Mouse (Mus musculus) spleen, embryonic (tissue): ENCODE results near the gene Olfr555.
"Not testable (repeated sequence)": the region's sequence is repeated elsewhere in the genome, so short reads cannot be mapped to it uniquely, and the experiment has no call there.

ENCODE experiments used
- CTCF ChIA-PET: fragments of 350-600 bp; sonication (Branson Sonifier 250); formaldehyde crosslinking; loops from one replicate; lab custom pipeline; 2022; lab: Charles Lee

Gene Olfr555

DNA sequence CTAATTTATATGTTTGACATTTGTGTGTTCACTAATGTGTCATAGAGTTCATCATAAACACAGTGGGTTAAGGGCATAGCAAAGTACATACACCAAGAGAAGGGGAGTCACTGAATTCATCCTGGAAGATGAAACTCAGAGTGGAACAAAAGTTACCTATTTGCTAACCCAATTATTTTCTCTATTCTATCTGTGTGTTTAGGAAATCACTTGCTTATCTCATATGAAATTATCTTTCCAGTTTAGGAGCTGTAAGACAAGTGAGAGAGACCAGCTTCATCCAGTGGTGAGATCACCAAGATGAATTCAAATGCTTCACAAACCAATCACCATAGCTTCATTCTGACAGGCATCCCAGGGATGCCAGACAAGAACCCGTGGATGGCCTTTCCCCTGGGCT is at the start of gene Olfr555:
TSS of gene Olfr555 (plus strand) at position 301 of the 400 bp plus-strand sequence.
- CTCF ChIA-PET = no interaction called here

DNA sequence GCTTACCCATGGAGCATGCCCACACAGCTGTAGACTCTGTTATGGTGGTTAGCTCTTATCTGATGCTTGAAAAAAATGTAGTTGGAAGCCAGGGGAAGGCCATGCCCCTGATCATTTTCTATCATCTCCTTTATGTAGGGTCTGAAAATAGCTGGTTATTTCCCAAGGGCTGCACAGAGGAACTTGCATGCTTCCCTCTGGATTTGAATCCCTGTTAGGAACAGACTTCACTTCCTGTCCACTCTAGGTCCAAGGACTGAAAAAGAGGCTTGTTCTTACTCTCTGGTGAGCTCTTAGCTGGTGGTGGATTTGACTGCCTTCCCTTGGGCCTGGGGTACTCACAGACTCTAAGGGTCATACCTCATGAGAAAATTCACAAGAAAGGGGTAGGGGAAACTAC is 40.5 kb upstream of the Olfr555 start, which contains the start of gene Olfr553:
TSS of gene Olfr553 (minus strand) at position 101 of the 400 bp plus-strand sequence.
- CTCF ChIA-PET = no interaction called here

DNA sequence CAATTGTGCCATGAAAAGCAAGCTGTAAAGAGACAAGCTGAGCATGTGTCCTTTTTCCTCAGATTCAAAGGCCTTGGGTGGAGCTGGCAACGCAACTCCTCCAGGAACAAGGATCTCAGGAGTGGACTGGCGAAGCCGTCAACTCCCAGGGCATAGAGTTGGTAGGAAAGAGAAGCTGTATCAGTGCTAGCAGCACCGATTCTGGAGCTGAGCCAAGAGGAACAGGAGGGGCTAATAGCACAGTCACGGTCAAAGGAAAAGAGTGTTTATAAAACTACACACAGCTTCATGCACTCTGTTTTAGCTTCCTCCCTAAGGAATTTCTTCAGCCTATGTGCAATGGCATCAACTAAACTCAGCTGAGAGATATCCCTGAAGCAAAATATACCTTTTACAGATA is 39.0 kb upstream of the Olfr555 start:
- CTCF ChIA-PET = no interaction called here

DNA sequence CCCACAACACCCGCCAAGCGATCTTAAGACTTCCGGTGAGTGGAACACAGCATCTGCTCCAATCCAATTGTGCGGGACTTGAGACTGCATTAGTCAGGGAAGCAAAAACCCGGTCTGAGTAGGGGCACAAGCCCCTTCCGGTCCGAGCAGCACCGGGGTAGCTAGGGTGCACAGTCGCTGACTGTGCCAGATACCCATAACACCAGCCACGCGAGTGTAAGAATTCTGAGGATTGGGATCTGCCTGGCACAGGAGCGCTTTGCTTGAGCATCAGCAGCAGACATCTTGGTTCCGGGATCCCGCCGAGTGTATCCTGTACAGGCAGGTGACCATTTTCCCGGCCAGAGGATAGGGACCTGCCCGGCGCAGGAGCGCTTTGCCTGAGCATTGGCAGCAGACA is 38.3 kb upstream of the Olfr555 start:
- CTCF ChIA-PET = not testable (repeated sequence)

- CTCF ChIA-PET = interaction anchor here (0.6 kb wide), 1 partner anchor 79 kb away, joined by 9 read pairs; no protein-coding TSS in a partner anchor
Measured at GRCm38 (mm10) chr7:102636665-102637064, 22.0 kb upstream of the Olfr555 start.

- CTCF ChIA-PET = no interaction called here
Measured at GRCm38 (mm10) chr7:102638132-102638531, 20.5 kb upstream of the Olfr555 start, which contains the start of gene Olfr554. Olfr554 (plus strand) TSS chr7:102638432.

DNA sequence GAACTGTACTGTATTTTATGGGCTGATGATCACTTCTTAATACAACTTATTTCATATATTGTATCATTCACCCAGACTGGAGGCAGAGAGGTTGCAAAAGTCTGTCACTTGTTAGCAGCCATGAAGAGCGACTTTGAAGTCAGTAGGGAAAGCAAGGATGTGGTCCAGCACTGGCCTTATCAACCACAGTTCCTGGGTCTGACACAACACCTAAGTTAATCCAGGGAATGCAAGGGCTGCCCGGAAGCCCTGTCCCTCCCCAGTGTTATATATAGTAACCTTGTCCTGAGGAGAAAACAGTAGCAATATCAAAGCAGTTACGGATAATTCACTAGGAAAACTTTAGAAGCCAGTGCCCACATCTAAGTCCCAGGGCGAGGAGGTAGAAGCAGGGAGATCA is 13.7 kb upstream of the Olfr555 start:
- CTCF ChIA-PET = not testable (repeated sequence)

DNA sequence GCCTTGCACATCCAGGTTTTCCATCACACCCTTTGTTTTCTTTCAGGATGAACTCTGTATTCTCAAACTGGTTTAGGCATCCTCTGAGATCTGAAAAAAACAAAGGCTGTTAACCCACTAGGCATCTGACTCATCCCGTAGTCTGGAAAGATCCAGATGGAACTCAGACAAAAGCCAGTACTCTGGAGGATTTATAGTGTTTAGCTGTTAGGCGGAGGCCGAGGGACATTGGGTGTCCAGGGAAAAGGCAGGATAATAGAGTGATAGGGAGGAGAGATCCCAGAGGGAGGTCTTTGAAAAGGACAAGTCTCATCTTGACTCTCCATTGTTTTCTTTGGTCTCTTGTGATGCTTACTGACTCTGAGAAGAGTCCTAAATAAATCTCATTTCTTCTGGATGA is 6.0 kb downstream of the Olfr555 start, which contains the start of gene Olfr556:
TSS of gene Olfr556 (plus strand) at position 301 of the 400 bp plus-strand sequence.
- CTCF ChIA-PET = no interaction called here

- CTCF ChIA-PET = no interaction called here
Measured at GRCm38 (mm10) chr7:102665378-102665777, 6.8 kb downstream of the Olfr555 start.

DNA sequence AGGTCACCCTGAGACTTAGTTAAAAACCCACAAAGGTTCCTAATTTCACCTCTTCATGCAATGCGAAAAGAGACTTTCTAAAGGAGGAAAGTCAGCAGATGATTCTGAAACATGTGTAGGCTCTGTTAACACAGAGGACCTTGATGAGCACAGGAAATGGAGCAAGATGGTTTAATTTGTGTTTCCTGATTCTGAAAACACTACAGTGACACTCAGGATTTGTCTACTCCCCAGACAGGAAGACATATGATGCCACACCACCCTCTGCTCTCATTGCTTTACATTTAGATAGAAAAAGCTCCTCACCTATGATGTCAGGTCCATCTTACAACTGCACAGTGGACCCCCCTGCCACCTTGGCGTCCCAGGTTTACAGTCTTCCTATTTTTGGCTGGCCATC is 17.6 kb downstream of the Olfr555 start:
- CTCF ChIA-PET = no interaction called here

DNA sequence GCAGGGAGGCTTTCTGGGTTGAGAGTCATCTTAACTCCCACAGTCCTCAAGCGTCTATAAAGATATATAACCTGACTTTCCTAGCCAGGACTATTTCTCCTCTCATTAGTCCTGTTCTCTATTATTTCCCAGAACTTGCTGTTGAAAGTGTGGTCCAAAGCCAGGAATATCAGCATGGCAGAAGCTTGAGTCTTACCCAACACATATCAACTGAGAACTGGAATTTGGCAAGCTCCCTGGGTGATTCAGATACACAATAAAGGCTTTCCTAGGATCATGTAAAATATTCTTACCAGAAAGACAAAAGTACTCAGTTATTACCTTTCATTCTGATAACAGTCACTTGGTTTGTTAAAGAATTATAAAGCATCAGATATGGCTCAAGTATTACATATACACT is 23.3 kb downstream of the Olfr555 start:
- CTCF ChIA-PET = no interaction called here

GRCm38 (mm10) chr7:102686944-102687501 is 28.4 kb downstream of the Olfr555 start, which contains the start of gene Trim68:
Trim68 (minus strand) TSS chr7:102687327.
- CTCF ChIA-PET = no interaction called here

- CTCF ChIA-PET = interaction anchor here (1.2 kb wide), 1 partner anchor 18 kb away, joined by 3 read pairs; no protein-coding TSS in a partner anchor
Measured at GRCm38 (mm10) chr7:102695358-102696125, 36.9 kb downstream of the Olfr555 start, which contains the start of gene Olfr557. Olfr557 (plus strand) TSS chr7:102695910.

- CTCF ChIA-PET = no interaction called here
Measured at GRCm38 (mm10) chr7:102698461-102698860, 39.8 kb downstream of the Olfr555 start.

DNA sequence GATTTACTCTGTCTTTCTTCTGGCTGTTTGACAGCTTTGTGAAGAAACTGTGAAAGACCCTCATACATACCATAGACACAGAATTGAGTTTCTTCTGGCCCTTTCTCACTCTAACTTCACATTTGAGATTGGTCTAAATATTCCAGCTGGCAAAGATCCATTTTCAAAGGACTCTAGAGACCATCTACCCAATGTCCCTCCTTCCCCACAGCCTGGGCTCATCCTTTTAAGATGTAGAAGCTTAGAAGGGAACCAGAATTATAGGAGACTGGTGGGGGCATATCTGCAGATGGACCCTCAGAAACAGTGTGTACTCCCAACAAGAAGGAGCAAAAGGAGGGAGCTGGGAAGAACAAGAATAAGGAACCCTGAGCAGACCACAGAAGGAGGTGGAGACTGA is 43.3 kb downstream of the Olfr555 start, which contains the start of gene Olfr558:
TSS of gene Olfr558 (plus strand) at position 301 of the 400 bp plus-strand sequence.
- CTCF ChIA-PET = no interaction called here
